Mouse (Mus musculus) layer of hippocampus, adult 2 months (tissue): ENCODE results near the gene Fam131b. TPM values are rescaled to one million over a fixed set of nuclear protein-coding genes. Genes with fewer than 3 reads are reported as not detected.
A peak's percentile ranks its signal among the peaks of the same experiment; 100 is the strongest.

Experiments used
- DNase-seq, 2 experiments: peaks; one replicate each; pipeline ENCODE4 v3.0.0; 2022; ENCODE audit warnings: low spot score in 2 of 2
- H3K27ac ChIP-seq: fragments of 200-600 bp; 2 replicates; pipeline ENCODE4 v1.8.1; 2022
- H3K4me3 ChIP-seq: fragments of 200-600 bp; 2 replicates; pipeline ENCODE4 v1.8.1; 2022; ENCODE audit warnings: mild to moderate bottlenecking
- CTCF ChIP-seq: fragments of 200-600 bp; conservative IDR thresholded peaks from 2 replicates; pipeline ENCODE4 v1.8.1; 2022; ENCODE audit warnings: antibody characterized with exemption, mild to moderate bottlenecking, moderate library complexity
- total RNA-seq, 2 experiments: library from RNA; stranded (reverse); gene quantifications; 2 replicates each; pipeline ENCODE4 v1.2.3; 2021

Gene Fam131b
- total RNA-seq, 2 experiments from 2014 or later: 76.1 to 76.4 TPM

DNA sequence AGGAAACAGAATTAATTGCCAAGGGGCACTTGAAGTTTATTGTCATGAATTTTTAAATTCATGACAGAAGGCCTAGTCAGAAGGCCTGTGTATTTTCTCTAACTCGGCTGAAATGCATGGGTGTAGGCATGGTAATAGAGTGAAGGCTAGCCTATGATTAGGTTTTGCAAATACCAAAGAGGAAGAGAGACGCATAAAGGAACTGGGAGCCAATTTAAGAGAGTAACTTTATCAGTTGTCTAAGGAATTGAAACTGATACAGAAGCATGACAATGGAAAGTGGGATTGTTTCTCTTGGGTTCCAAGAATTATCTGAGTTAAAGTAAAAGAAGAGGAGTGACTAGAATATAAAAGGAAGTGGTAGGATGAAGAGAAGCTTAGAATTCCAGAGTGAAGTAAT lies 14.7 kb upstream of the Fam131b start:
- no peak for DNase-seq
- no peak for TF ChIP-seq CTCF
- Histone ChIP-seq H3K27ac (no peak overlapping the region), H3K4me3 (no peak overlapping the region)

DNA sequence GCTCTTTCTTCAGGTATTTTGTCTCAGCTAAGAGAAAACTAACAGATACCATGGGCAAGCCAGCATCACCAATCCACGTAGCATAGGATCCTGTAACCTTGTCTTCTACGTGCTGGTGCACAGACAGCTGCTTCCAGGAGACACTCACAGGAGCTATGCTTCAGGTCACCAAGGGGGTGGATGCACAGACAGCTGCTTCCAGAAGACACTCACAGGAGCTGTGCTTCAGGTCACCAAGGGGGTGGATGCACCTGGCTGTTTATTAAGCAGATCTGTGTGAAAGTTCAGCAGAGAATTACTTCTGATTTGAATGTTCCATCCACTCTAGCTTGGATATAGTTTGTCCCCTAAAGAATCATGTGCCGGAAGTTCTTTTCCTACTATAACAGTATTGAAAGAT lies 6.5 kb upstream of the Fam131b start:
- Histone ChIP-seq H3K4me3 (no peak overlapping the region), H3K27ac (no peak overlapping the region)
- no peak for DNase-seq
- TF ChIP-seq CTCF: no peak

DNA sequence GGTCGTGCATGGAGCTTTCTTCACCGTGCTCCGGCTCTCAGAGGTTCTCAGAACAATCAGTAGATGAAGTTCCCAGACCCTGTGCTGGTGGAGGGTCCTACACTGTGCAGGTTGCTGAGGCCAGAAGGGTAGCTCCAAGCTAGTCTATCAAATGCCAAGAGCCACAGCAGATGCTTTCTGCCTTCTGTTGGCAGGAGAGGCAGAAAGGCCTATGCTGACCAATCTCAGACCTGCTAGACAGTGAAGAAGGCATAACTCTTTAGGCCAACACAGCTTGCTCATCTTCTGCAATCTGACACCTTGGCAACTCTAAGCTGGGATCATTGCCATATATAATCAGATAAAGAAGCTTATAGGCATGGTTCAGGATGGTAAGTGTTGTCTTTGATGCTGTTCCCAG lies 5.8 kb upstream of the Fam131b start:
- Histone ChIP-seq H3K27ac (no peak overlapping the region), H3K4me3 (no peak overlapping the region)
- no peak for TF ChIP-seq CTCF
- DNase-seq: no peak

DNA sequence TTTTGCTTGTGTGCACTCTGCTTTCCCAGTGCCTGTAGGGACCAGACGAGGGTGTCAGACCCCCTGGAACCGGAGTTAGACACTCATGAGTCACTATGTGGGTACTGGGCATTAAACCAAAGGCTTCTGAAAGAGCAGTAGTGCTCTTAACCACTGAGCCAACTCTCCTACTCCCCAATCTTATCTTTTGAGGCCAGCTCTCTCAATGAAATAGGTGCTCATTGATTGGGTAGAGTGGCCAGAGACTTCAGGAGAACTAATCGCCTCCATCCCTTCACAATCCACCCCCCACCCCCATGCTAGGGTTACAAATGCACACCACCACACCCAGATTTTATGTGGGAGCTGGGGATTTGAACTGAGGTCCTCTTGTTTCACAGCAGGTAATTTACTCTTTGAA lies 4.3 kb upstream of the Fam131b start:
- no peak overlapping the region for H3K4me3 ChIP-seq
- TF ChIP-seq CTCF: no peak
- DNase-seq: no peak

DNA sequence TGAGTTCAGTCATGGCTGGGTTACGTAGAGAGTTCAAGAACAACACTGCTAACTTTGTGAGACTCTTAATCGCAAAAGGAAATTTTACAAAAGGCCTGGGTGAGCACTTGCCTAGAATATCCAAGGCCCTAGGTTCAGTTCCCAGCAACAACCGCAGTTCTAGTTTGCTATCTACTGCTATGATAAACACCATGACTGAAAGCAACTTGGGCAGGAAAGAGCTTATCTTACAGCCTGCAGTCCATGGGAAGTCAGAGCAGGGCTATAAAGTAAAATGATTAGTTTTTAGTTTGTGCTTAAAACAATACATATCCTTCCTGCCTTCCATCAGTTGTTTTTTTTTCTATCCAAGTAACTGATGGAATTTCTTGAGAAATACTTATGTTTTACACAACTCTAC lies 2.1 kb upstream of the Fam131b start:
- Histone ChIP-seq H3K4me3 (no peak overlapping the region), H3K27ac (no peak overlapping the region)
- TF ChIP-seq CTCF: no peak
- DNase-seq: no peak

More for the DNA sequence above, 4.3 kb upstream of the Fam131b start:
- no peak overlapping the region for H3K27ac ChIP-seq

DNA sequence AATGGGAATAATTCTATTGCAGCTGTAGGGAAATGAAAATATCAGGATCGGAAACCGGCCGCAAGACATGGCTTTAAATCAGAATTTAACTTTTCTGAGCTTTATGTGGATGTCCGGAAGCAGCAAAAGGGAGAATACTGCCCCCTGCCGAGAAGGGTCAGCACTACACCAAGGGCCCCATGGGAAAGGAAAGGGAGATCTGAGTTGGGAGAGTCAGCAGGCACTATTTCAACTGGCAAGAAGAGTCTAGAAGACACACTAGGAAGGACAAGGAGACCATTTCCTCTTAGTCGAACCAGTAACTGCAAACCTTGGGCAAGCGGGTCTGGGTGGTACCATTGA lies 796 bp upstream of the Fam131b start:
- TF ChIP-seq CTCF: peak; percentile 97
- peak overlapping the region; percentile 96 for H3K27ac ChIP-seq
- peak overlapping the region; percentile 91 for H3K4me3 ChIP-seq
- peak; percentile 87 to 91 for DNase-seq

DNA sequence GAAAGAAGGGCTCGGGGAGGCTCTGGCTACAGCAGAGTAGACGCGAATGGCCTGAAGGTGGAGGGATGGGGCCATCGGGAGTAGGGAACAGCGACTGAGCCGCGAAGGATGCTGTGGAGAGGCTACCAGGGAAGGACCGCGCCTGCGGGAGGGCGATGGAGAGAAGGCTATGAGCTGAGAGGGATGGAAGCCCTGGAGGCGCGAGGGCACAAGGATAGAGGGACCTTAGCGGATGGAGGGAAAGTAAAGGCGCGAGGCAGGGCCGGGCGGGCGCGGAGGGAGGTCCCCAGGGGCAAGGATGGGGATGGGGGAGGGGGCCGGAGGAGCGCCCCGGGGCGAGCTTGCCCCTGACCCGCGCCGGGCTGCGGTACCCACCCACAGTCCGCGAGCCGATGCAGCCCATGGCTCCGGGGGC lies 369 bp downstream of the Fam131b start:
- Histone ChIP-seq H3K27ac (peak overlapping the region; percentile 96), H3K4me3 (peak overlapping the region; percentile 91)
- no peak for TF ChIP-seq CTCF
- peak in 1 of 2 experiments; percentile 37 for DNase-seq

DNA sequence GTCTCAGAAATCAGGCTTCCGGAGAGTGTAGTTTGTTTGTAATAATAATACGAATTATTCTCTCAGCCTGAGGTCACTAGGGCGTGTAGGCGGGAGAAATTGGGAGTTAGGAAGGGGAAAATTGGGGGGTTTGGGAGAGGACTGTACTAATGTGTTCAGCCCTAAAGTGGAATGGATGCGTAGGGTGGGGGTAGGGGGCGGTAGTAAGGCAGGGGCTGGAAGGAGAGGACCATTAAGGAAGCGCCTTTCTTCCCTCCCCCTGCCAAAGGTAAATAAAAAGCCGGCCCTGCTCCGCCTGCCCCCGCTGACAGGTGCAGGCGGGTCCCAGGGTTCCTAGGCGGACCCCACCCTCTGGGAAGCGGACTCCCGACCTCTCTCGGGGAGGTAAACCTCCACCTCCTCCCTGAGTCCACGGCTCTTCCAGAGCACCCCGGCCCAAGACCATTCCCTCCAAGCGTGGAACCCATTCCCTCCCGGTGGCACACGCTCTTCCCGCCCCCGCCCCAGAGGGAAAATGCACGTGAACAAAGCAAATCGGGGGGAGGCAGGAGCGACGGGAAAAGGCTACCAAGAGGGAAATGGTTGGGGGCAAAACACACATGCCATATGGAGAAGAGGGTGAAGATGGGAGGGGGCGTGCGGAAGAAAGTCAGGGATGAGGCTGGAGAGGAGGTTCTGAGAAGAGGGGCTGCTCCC lies 924 bp downstream of the Fam131b start:
- no peak for DNase-seq

DNA sequence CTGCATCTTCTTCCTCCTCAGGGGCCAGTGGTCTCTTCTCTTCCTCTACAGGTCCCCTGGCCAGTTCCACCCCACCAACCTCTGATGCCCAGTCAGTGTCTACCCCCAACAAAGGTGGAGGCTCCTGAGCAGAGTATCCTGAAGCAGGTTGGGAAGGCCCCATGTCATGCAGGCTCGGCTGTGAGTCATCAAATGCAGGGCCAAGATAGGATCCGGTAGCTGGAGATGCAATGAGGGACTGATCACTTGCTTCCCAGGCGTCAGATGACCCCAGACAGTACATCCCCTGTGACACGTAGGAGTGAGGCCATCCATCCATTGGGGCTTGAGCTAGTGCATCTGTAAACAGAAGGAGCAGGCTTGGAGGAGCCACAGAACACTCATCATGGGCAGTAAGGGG lies 6.2 kb downstream of the Fam131b start:
- TF ChIP-seq CTCF: no peak
- H3K4me3 ChIP-seq: no peak overlapping the region
- DNase-seq: no peak
- H3K27ac ChIP-seq: no peak overlapping the region

More for the DNA sequence above, 924 bp downstream of the Fam131b start:
- H3K4me3 ChIP-seq: peak overlapping the region; percentile 91
- peak overlapping the region; percentile 96 for H3K27ac ChIP-seq
- no peak for TF ChIP-seq CTCF

DNA sequence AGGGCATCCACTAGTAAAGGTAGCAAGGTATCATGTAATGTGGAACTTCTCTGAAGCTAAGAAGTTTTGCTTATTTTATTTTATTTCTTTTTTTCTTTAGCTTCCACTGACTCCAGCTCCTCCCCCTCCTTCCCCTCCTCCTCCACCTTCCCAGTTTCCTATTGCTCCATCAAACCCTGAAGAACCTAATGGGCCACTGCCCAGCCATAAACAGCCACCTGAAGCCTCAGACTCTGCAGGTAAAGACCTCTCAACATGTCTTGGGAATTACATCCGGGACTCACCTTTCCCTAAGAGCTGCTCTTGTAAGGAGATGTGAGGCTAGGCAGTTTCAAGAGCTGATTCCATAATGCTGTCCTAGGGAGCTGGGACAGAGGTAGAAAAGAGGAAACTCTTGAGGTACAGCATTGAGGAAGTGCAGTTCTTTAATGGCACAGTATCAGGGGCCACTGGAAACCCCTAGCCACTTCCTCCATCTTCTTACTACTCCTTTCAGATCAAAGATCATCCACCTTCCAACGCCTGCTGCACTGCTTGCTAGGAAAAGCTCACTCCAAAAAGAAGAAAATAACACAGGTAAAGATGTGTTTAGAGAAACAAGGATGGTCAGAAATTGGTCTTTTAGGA lies 13.9 kb downstream of the Fam131b start:
- H3K27ac ChIP-seq: no peak overlapping the region
- no peak for TF ChIP-seq CTCF
- no peak overlapping the region for H3K4me3 ChIP-seq
- no peak for DNase-seq

DNA sequence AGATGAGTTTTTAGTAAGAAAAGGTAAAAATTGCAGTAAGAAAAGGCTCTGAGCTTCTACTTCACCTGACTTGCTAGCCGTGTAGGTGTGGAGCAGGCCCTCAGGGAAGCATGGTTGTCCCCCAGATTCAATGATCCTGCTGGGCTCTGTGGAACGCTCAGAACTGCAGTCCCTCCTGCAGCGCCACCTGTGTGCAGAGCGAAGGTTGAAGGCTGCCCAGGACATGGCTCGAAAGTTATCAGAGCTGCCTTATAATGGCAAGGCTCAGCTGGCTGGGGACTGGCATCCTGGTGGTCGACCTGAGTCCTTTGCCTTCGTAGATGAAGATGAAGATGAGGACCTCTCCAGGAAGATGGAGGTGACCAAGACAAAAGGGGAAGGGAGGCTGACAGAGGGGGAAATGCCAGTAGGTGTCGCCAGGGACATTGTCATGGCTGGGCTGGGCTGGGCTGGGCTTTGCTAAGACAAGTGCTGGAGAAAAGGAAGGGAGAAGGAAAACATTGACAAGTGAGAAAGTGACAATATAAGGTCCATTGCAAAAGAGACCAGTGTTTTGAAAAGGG lies 14.5 kb downstream of the Fam131b start:
- no peak overlapping the region for H3K4me3 ChIP-seq
- DNase-seq: no peak
- peak; percentile 35; the same call in 1 of the 2 replicates for TF ChIP-seq CTCF
- H3K27ac ChIP-seq: no peak overlapping the region

DNA sequence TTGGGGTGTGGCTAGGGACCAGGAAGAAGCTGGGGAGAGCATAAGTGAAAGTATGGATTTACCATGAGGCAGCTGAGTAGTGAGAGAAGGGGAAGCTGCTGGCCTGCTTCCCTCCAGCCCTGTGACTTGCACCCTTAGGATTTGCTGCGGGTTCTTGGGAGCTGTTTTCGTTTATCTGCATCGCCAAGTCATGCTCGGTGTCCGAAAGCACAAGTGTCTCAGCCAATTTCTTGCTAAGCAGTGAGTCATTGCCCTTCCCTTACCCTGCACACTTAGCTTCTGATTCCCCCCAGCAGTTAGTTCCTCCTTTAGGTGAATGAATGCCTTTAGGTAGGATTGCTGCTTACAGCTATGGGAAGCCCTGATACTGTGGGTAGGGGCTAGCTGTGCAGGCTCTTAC lies 25.1 kb downstream of the Fam131b start:
- no peak for TF ChIP-seq CTCF
- no peak overlapping the region for H3K27ac ChIP-seq
- no peak for DNase-seq
- H3K4me3 ChIP-seq: no peak overlapping the region

DNA sequence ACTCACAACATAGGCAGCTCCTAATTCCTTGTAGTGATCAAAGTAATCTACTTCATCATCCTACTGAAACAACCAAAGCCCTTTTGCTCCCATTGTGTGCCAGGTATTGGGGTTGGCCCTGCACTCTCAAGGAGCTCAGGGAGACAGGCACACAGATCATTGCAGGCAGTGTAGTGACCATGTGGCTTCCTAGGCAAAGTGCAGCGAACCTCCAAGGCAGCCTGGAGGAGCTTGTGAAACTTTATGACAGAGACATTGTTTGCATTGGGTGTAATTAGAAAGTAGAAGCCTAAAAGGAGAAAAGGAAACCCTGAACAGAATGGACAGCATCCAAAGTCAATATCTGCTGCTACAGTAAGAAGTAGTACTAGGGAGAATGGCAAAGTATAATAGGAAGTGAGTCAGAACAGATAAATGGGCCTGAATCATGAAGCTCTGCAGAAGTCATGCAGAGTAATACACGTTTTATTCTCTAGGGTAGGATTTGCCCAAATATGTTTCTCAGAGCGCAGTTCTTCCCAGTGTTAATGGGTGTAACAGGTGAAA lies 28.8 kb downstream of the Fam131b start:
- DNase-seq: no peak
- Histone ChIP-seq H3K4me3 (no peak overlapping the region), H3K27ac (no peak overlapping the region)
- TF ChIP-seq CTCF: no peak
